Mouse (Mus musculus) brain, embryonic 14.5 days (tissue): Measurements from ENCODE around the gene Slc2a2. TPM values are rescaled to one million over a fixed set of nuclear protein-coding genes. Genes with fewer than 3 reads are reported as not detected.
"Not testable (repeated sequence)": the region's sequence is repeated elsewhere in the genome, so short reads cannot be mapped to it uniquely, and the experiment has no call there.

Source experiments
- DNase-seq: peaks from one replicate; pipeline ENCODE4 v3.0.0-alpha.2; 2011; ENCODE audit warnings: low read depth
- CTCF ChIP-seq: fragments of 200-500 bp; IDR thresholded peaks from 2 replicates; pipeline ENCODE4 v1.5.1; 2012; ENCODE audit warnings: inconsistent platforms, mild to moderate bottlenecking, moderate library complexity, borderline replicate concordance; ENCODE audit not compliant: insufficient read depth, insufficient read length; ENCODE audit errors: extremely low read depth
- POLR2A ChIP-seq: fragments of 200-500 bp; IDR thresholded peaks from 2 replicates; pipeline ENCODE4 v1.6.1; 2012; ENCODE audit warnings: mild to moderate bottlenecking, inconsistent platforms, borderline replicate concordance; ENCODE audit not compliant: poor library complexity, insufficient read depth, insufficient read length, severe bottlenecking; ENCODE audit errors: extremely low read depth
- polyA plus RNA-seq: library from polyadenylated mRNA; depleted of rRNA; stranded (reverse); fragments of >200 nt; gene quantifications from 2 replicates; pipeline ENCODE4 v1.2.3, GENCODE M21; 2012

Gene Slc2a2
- polyA plus RNA-seq, 1 experiment = 0.01 TPM

DNA sequence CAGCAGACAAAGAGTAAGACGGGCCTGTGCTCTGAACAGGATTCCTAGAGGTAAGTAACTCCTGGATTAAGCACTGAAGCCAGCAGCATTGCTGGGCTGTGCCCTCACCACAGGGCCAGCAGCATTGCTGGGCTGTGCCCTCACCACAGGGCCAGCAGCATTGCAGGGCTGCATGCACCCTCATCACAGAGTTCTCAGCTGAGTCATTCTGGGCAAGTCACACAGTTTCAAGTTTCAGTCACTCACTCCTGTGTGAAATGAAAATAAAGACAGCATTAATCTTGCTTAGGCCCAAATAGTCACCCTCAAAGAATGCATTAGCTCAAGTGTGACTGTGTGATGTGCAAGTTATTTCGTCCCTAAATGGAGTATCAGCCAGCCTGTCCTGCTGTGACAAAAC, 37.0 kb downstream of the Slc2a2 start:
- TF ChIP-seq CTCF = no peak
- no peak for TF ChIP-seq POLR2A

DNA sequence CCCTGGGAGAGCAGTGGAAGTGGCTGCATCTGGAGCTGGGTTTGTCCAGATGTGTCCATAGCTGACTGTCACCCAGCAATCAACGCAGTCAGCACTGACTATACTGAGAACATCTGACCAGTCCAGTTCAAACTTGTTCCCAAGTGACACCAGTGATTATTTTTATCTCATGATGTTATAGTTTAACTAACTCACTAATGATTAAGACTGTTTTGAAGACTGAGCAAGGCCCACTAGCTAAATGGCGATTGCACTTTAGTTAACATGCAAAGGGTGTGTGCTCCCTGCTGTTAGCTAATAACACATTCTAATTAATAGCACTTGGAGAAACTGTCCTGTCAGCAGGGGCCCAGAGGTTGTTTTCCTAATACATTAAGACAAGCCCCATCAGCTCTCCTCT, 39.3 kb downstream of the Slc2a2 start:
- DNase-seq = peak; percentile 53
- no peak for TF ChIP-seq CTCF
- TF ChIP-seq POLR2A = no peak

More for the DNA sequence above, 37.0 kb downstream of the Slc2a2 start:
- no peak for DNase-seq

DNA sequence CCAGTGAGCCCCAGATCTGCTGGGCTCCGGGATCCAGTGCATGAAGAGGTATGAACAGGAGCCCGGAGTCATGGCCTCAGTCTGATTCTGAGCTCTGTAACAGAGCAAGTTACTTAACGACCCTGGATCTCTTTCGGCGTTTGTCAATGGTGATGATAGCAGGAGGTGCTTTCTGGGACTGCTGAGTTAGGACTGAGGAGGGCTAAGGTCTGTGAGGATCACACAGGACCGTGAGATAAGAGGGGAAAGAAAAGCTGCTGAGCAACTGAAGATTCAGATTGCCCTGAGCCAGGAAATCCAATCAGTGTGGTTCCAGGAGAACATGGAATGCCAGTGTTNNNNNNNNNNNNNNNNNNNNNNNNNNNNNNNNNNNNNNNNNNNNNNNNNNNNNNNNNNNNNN, 42.6 kb downstream of the Slc2a2 start:
- no peak for TF ChIP-seq CTCF
- no peak for TF ChIP-seq POLR2A
- DNase-seq = no peak

DNA sequence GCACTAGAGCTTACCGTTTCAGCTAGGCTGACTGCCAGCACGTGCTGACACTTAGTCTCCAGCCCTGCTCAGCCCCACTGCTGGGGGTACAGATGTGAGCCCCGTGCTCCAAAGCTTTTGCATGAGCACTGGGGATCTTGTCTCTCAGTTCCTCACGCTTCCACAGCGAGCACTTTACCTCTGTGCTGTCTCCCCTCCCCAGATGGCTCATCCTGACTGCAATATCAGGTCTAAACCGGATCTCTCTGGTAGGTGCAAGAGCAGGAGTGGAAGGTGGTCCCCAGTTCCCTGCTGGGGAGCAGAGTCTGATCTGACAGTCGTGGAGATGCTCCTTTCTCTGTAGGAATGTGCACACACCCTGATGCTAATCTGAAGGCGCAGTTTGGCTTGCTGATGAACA, 45.5 kb downstream of the Slc2a2 start:
- no peak for TF ChIP-seq CTCF
- no peak for TF ChIP-seq POLR2A
- DNase-seq = peak; percentile 61

DNA sequence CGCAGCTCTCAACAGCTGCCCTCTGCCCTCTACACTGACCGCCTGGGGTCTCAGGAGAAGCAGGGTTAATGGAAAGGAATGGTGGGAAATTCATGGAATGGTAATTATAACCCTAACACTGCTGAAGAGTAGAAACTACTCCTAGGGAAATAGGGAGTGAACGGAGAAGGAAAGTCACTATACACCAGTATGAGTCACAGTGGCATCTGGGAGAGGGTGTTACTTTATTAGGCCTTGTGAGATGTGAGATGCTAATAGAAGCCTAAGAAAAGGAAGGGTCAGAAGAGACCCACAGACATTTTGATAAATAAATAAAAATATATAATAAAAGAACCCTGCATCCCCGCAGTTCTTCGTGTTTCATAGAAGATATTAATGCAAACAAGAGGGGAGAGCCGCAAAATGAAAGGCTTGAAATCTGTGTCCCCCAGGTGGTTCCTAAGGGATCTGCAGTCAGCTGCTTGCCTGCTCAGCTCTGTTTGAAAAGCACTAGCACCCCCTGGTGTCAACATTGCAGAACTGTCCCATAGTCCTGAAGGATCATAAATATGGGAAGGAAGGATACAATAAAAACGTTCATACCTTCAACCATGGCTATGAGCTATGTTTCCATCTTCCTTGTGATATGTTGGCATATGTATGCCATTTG, 48.3 kb downstream of the Slc2a2 start:
- TF ChIP-seq POLR2A (no peak), CTCF (peak; percentile 99)
- DNase-seq = peak; percentile 96

DNA sequence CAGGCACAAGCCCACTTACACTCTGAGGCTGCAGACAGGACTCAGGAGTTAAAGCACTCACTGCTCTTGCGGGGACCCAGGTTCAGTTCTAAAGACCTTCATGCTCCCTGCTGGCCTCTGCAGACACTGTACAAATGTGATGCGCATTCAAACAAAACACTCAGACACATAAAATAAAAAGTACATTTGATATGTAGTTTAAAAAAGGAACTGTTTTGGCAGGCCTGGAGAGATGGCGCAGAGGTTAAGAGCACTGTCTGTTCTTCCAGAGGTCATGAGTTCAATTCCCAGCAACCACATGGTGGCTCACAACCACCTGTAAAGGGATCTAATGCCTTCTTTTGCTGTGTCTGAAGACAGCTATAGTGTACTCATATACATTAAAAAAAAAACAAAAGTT, 50.4 kb downstream of the Slc2a2 start:
- TF ChIP-seq CTCF = no peak
- no peak for TF ChIP-seq POLR2A
- no peak for DNase-seq

DNA sequence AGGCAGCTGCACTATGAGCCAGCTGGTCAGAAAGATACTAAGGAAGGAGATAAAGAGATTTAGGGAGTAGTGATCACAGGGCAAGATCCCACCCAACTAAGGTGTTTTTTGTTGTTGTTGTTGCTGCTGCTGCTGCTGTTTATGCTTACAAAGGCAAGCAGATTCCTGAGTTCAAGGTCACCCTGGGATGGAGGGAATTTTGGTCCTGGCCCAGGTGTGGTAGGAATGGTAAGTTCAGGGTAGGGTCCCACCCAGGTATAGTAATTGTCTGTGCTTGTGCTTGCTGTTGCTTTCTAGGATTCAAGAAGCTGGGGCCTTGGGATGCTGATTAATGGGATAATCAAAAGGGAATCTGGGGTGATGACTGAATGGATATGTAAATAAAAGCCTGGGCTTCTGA, 51.3 kb downstream of the Slc2a2 start:
- no peak for DNase-seq
- no peak for TF ChIP-seq POLR2A
- no peak for TF ChIP-seq CTCF

DNA sequence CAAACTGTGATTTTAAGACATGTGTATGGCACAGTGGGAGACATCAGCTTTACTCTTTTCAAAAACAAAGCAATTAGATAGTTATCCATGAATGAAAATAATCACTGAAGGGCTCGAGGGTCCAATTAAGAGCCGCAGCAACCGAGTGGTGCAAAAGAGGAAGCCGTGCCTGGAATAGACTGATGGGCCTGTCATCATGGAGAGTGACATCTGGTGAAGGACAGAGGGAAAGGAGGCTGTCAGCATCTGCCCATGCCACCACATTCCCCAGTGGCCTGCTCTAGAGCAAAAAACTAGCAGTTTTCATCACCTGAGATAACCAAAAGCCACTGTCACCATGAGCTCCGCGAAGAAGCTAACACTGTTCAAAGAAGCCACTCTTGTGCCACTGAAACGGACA, 57.8 kb downstream of the Slc2a2 start:
- no peak for TF ChIP-seq POLR2A
- no peak for TF ChIP-seq CTCF
- DNase-seq = peak; percentile 49

DNA sequence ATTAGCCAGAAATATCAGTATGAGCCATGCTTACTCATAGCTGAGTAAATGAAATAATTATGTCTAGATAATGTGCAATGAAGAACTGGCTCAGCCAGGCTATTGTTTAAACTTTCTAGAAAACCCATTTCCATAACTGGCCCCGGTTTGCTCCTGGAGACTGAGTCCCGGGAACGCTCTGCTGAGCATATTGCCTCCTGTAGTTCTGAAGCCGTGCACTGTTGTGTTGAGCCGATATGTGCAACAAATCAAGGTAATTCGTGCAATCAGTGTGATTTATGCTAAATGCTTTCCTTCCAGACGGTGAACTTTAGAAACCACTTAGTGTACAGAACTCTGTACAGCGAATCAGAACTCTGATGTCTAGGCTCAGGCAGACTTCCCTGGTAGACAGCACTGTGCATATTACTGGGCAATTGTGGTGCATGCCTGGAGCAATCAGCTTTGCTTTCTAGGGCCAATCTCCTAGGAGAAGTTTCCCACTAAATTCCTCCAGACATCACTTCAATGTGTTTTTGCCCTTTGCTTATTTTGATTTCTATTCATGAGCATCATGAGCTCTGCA, 63.6 kb downstream of the Slc2a2 start:
- TF ChIP-seq CTCF (no peak), POLR2A (no peak)
- DNase-seq = no peak

DNA sequence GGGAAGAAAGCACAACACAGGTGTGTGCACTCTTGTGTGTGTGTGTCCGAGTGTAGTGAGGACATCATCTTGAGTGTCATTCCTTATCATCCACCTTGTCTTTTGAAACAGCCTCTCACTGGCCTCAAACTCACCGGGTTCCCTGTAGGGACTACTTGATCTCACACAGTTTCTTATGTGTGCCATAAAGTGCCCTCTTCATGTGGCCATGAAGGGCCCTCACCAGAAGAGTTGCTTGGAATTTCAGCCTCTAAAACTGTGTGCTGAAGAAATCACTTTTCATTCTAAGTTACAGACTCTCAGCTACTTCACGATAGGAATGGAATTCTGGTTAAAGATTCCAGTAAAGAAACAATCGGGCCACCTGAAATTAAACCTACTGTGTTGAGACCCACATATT, 69.2 kb downstream of the Slc2a2 start:
- TF ChIP-seq POLR2A (no peak), CTCF (no peak)
- no peak for DNase-seq

DNA sequence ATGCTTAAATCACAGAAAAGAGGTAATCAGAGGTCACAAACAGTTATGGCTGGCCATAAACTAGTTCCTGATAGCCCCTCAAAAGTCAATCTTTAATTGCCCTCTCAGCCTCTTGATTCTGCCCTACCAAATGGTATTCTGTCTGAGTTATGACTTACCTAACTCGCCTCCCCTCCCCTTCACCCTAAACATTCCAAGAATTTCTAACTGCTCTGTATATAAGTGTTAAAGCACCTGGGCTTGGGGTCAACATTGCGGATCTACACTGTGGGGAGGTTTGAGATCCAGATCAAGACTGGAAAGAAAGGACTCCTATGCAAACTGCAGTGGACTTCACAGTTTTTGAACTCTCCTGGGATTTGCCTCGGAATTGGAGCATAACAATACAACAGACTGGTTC, 70.5 kb downstream of the Slc2a2 start:
- TF ChIP-seq POLR2A (no peak), CTCF (no peak)
- DNase-seq = no peak

DNA sequence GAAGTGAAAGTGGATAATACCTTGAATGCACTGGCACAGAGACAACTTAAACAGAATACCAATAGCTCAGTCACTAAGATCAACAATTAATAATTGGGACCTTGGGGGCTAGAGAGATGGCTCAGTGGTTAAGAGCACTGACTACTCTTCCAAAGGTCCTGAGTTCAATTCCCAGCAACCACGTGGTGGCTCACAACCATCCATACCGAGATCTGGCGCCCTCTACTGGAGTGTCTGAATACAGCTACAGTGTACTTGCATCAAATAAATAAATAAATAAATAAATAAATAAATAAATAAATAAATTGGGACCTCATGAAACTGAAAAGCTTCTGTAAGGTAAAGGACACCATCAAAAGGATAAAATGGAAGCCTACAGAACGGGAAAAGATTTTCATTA, 75.2 kb downstream of the Slc2a2 start:
- DNase-seq = not testable (repeated sequence)
- TF ChIP-seq CTCF = peak; percentile 6; the same call in 1 of the 2 replicates

DNA sequence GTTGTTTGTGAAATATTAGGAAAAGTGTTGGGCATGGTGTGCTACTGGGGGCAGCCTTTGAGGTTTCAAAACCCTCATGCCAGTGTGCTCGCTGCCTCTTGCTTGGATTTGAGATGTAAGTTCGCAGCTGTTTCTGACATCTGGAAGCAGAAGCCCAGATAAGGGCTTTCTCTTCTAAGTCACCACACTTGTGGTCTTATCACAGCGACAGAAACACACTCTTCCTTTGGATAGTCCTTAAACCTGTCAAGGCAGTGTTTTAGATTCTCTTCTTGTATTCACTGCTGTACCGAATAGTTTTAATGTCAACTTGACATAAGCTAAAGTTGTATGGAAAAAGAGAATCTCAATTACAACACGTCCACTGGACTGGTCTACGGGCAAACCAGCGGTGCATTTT, 77.7 kb downstream of the Slc2a2 start:
- no peak for TF ChIP-seq POLR2A
- TF ChIP-seq CTCF = no peak

DNA sequence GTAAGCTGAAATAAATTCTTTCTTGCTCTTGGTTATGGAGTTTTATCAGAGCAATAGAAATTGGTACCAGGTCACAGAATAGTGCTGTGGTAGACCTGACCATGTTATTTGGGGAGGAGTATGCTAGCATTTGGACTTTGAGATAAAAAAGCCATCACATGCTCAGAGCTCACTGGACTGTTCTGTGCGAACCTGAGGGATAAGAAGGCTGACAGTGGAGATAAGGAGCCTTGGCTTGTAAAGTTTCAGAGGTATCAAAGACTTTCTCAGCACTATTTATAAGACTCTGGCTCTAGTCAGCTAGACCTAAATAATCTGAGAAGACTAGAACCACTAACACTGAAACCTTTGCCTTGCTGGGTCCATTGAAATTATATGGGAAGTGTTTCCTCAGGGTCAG, 78.3 kb downstream of the Slc2a2 start:
- no peak for TF ChIP-seq POLR2A
- TF ChIP-seq CTCF = no peak
- DNase-seq = no peak

More for the DNA sequence above, 77.7 kb downstream of the Slc2a2 start:
- DNase-seq = no peak
